Mouse (Mus musculus): Measurements from ENCODE around the gene Jam3. TPM values are rescaled to one million over a fixed set of nuclear protein-coding genes. Genes with fewer than 3 reads are reported as not detected.
"Not testable (repeated sequence)": the region's sequence is repeated elsewhere in the genome, so short reads cannot be mapped to it uniquely, and the experiment has no call there.

The Jam3 gene
- polyA plus RNA-seq, 1 experiment from 2014 or later: 133 TPM

DNA sequence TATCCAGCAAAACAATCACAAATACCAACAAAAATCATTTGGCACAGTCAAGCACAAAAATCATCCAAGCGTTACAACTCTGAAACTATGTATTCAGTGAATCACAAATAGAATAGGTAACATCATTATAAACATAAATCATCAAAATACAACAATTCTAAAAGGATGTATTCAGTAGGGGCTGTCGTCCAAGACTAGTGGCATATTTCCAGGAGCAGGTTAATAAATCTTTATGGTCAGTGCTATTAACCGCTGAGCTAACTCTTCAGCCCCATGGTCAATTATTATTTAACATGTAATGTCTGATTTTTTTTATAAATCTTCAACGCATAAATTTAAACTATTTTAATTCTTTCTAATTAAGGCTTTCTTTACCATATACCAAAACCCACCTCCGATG, 8.4 kb upstream of the Jam3 start:
- DNase-seq (ENCODE audit: low spot score); H3K4me3 ChIP-seq: not testable (repeated sequence)

DNA sequence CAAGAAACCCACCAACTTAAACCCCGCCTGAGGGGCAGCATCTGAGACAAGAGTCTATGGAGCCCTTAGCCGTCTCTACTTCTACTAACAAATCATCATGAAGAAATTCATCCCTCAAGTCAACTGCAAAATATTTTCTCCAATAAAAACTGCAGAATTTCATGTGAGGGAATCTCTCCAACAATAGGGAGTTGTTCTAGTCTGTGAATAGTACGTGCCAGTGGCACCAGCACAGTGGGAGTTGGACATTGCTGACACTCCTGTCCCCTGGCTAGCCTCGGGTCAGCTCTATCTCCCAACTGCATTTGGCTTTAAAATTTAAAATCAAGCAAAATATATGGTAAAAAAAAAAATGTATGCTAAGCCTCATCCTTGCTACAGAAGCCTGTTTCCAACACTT, 1.4 kb downstream of the Jam3 start:
- WGBS: 57% methylated on average over 4 of the region's 4 CpGs
- H3K36me3 ChIP-seq: peaks cover 18% of the 10 kb centered on the region
- no peaks in the 10 kb centered on the region for H3K27me3 ChIP-seq (ENCODE audit: insufficient read depth, poor library complexity, severe bottlenecking)
- H3K9me3 ChIP-seq: no peaks in the 10 kb centered on the region
- no peak for DNase-seq (ENCODE audit: low spot score)
- H3K27ac ChIP-seq: peak overlapping the region; percentile 97
- peaks cover 52% of the 10 kb centered on the region for H3K4me1 ChIP-seq (replicated peaks)
- peak overlapping the region; percentile 84 for H3K4me3 ChIP-seq

More for the DNA sequence above, 8.4 kb upstream of the Jam3 start:
- not testable (repeated sequence) for H3K36me3 ChIP-seq; H3K4me1 ChIP-seq (replicated peaks); H3K27me3 ChIP-seq (ENCODE audit: insufficient read depth, poor library complexity, severe bottlenecking); H3K27ac ChIP-seq; H3K9me3 ChIP-seq
- 82% methylated on average over 5 of the region's 5 CpGs for WGBS

DNA sequence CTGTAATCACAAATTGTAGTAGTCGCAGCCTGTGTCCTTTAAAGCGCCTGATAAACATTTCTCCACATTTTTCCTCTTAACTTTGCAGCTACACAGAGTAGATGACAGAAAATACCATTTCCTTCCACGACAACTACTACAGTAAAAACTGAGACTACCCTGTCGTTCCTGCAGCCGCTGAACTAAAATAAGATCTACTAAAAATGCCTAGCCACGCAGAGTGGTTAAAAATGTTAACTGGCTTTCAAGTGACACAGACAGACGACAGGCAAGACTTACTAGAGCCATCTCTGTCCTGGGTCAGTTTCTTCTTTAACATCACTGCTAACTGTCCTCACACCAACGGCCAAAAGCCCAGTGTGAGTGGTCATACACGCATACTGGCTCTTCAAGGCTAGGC, 5.4 kb downstream of the Jam3 start:
- Histone ChIP-seq H3K4me3 (no peak overlapping the region), H3K27me3 (ENCODE audit: insufficient read depth, poor library complexity, severe bottlenecking) (no peaks in the 10 kb centered on the region), H3K4me1 (replicated peaks) (peaks cover 64% of the 10 kb centered on the region), H3K9me3 (no peaks in the 10 kb centered on the region), H3K36me3 (peaks cover 52% of the 10 kb centered on the region), H3K27ac (peak overlapping the region; percentile 19)
- WGBS: 56% methylated on average over 9 of the region's 9 CpGs
- DNase-seq (ENCODE audit: low spot score): no peak

DNA sequence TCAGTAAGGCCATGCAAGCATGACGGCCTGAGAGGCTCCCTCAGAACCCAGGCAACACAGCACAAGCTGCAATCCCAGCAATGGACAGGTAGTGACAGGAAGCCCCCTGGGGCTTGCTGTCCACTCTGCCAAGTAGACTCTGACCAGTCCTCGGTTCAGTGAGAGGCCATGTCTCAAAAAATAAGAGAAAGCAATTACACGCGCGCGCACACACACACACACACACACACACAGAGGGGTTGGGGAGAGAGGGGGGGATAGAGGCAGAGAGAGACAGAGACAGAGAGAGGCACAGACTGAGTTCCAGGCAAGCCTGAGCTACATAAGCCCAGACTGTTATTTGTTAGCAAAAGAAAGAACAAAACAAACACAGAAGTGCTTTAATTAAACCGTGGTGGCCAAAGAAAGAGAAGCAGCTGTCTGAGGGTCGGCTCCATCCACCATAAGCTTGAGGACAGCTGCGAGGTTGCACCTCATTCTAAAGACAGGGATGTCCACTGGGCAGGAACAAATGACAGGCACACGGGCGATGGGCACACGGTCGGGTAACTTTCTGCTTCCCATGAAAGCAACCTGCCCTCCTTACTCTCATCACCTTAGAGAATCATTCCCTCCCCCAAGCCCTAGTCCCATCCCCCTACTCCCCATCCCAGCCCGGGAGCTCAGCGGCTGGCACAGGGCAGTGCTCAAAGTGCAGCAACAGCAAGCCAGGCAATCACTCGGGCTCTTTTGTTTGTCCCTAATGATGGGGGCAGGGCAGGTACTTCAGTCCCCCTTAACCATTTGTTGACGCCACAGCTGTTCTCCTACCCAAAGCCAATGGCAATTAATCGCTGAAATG, 6.4 kb downstream of the Jam3 start:
- peak overlapping the region; percentile 34 for H3K4me3 ChIP-seq
- peaks cover 57% of the 10 kb centered on the region for H3K4me1 ChIP-seq (replicated peaks)
- 27% methylated on average over 18 of the region's 18 CpGs for WGBS
- peaks cover 59% of the 10 kb centered on the region for H3K36me3 ChIP-seq
- no peaks in the 10 kb centered on the region for H3K9me3 ChIP-seq
- H3K27ac ChIP-seq: peak overlapping the region; percentile 79
- DNase-seq (ENCODE audit: low spot score): peak; percentile 47
- no peaks in the 10 kb centered on the region for H3K27me3 ChIP-seq (ENCODE audit: insufficient read depth, poor library complexity, severe bottlenecking)

- WGBS: 87% methylated on average over 8 of the region's 8 CpGs
- H3K27me3 ChIP-seq (ENCODE audit: insufficient read depth, poor library complexity, severe bottlenecking): no peaks in the 10 kb centered on the region
- H3K36me3 ChIP-seq: peaks cover 63% of the 10 kb centered on the region
- no peaks in the 10 kb centered on the region for H3K9me3 ChIP-seq
- no peak for DNase-seq (ENCODE audit: low spot score)
- H3K27ac ChIP-seq: no peak overlapping the region
- H3K4me1 ChIP-seq (replicated peaks): peaks cover 48% of the 10 kb centered on the region
- H3K4me3 ChIP-seq: no peak overlapping the region
Observed at GRCm38 (mm10) chr9:27147946-27148345, 7.3 kb downstream of the Jam3 start.

DNA sequence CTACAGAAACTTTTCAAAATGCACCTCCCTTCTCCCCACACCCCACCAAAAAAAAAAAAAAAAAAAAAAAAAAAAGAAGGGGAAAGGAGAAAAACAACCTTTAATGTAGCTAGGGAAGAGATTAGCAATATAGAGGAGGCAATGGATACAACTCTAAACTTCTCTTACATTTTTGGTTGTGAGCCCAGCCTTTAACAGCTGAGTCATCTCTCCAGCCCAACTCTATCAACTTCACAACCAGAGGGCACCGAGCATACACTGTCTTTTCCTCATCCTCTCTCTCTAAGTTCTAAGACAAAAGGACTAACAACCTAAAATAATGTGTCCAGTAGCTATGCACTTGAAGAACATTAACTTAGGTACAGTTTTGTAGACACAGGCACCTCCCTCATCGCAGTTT, 8.4 kb downstream of the Jam3 start:
- Histone ChIP-seq H3K9me3 (no peaks in the 10 kb centered on the region), H3K4me1 (replicated peaks) (peaks cover 41% of the 10 kb centered on the region), H3K27ac (no peak overlapping the region), H3K4me3 (no peak overlapping the region), H3K36me3 (peaks cover 69% of the 10 kb centered on the region), H3K27me3 (ENCODE audit: insufficient read depth, poor library complexity, severe bottlenecking) (no peaks in the 10 kb centered on the region)
- no peak for DNase-seq (ENCODE audit: low spot score)
- WGBS: 96% methylated on average over 2 of the region's 2 CpGs

GRCm38 (mm10) chr9:27144996-27145395, 10.2 kb downstream of the Jam3 start:
- H3K4me3 ChIP-seq: no peak overlapping the region
- DNase-seq (ENCODE audit: low spot score): no peak
- no peaks in the 10 kb centered on the region for H3K9me3 ChIP-seq
- H3K4me1 ChIP-seq (replicated peaks): peaks cover 23% of the 10 kb centered on the region
- 84% methylated on average over 5 of the region's 5 CpGs for WGBS
- H3K36me3 ChIP-seq: peaks cover 80% of the 10 kb centered on the region
- H3K27me3 ChIP-seq (ENCODE audit: insufficient read depth, poor library complexity, severe bottlenecking): no peaks in the 10 kb centered on the region
- H3K27ac ChIP-seq: no peak overlapping the region

- no peak for DNase-seq (ENCODE audit: low spot score)
- Histone ChIP-seq H3K36me3 (peaks cover 84% of the 10 kb centered on the region), H3K27ac (no peak overlapping the region), H3K27me3 (ENCODE audit: insufficient read depth, poor library complexity, severe bottlenecking) (no peaks in the 10 kb centered on the region), H3K9me3 (no peaks in the 10 kb centered on the region), H3K4me3 (no peak overlapping the region), H3K4me1 (replicated peaks) (peaks cover 17% of the 10 kb centered on the region)
- WGBS: 83% methylated on average over 4 of the region's 4 CpGs
Observed at GRCm38 (mm10) chr9:27144271-27144840, 10.9 kb downstream of the Jam3 start.

DNA sequence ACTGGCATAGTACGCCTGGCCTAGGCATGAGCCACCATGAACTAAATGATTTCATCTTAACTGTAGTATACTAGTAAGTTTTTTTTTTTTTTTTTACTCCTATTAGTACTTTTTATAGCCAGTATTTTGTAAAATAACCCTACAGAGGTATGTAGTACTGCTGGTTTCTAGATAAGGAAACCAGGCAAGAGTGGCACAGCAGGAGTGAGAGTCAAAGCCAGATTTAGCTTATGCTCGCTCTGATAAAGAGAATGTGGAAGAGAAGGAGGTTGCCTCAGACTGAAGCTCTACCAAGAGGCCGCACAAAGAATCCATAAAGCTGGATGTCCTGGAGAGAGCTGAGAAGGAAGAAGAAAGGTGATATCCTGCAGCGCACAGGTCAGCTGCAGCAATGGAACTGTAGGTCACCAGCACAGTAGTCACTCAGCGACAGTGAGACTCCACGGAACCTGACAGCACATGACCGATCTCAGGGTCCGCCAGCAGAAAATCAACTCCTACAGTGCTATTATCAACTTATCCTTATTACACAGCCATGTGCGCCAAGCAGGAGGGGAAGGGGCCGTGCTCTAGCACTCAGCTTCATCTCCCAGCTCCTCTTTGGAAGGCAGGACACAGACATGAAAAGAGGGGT, 14.7 kb downstream of the Jam3 start:
- Histone ChIP-seq H3K36me3 (peaks cover 73% of the 10 kb centered on the region), H3K27me3 (ENCODE audit: insufficient read depth, poor library complexity, severe bottlenecking) (no peaks in the 10 kb centered on the region), H3K9me3 (no peaks in the 10 kb centered on the region), H3K4me1 (replicated peaks) (no peaks in the 10 kb centered on the region), H3K4me3 (no peak overlapping the region), H3K27ac (no peak overlapping the region)
- DNase-seq (ENCODE audit: low spot score): no peak
- 95% methylated on average over 10 of the region's 10 CpGs for WGBS

GRCm38 (mm10) chr9:27136651-27137050, 18.6 kb downstream of the Jam3 start:
- H3K4me1 ChIP-seq (replicated peaks): peaks cover 9% of the 10 kb centered on the region
- no peaks in the 10 kb centered on the region for H3K9me3 ChIP-seq
- DNase-seq (ENCODE audit: low spot score): no peak
- no peak overlapping the region for H3K27ac ChIP-seq
- no peaks in the 10 kb centered on the region for H3K27me3 ChIP-seq (ENCODE audit: insufficient read depth, poor library complexity, severe bottlenecking)
- peaks cover 46% of the 10 kb centered on the region for H3K36me3 ChIP-seq
- no peak overlapping the region for H3K4me3 ChIP-seq
- 91% methylated on average over 8 of the region's 8 CpGs for WGBS

GRCm38 (mm10) chr9:27135372-27135771, 19.8 kb downstream of the Jam3 start:
- 91% methylated on average over 7 of the region's 7 CpGs for WGBS
- no peak for DNase-seq (ENCODE audit: low spot score)
- peaks cover 33% of the 10 kb centered on the region for H3K36me3 ChIP-seq
- no peak overlapping the region for H3K27ac ChIP-seq
- H3K4me1 ChIP-seq (replicated peaks): peaks cover 9% of the 10 kb centered on the region
- H3K4me3 ChIP-seq: no peak overlapping the region
- no peaks in the 10 kb centered on the region for H3K9me3 ChIP-seq
- no peaks in the 10 kb centered on the region for H3K27me3 ChIP-seq (ENCODE audit: insufficient read depth, poor library complexity, severe bottlenecking)

DNA sequence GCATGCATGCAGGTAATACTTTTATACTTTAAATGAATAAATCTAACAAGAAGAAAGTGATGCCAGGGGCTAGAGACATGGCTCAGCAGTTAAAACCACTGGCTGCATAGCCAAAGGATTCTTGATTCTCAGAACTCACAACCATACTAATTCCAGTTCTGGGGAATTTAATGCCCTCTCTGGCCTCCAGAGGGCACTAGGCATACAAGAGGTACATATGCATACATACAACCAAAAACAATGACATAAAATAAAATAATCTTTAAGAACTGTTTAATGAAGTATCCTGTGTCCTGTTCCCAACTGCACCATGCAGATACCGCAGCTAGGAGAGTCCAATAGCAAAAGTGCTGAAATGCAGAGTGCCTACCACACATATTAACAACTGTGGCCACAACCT, 20.8 kb downstream of the Jam3 start:
- Histone ChIP-seq H3K9me3 (no peaks in the 10 kb centered on the region), H3K27me3 (ENCODE audit: insufficient read depth, poor library complexity, severe bottlenecking) (no peaks in the 10 kb centered on the region), H3K36me3 (peaks cover 26% of the 10 kb centered on the region), H3K4me3 (no peak overlapping the region), H3K4me1 (replicated peaks) (peaks cover 9% of the 10 kb centered on the region), H3K27ac (no peak overlapping the region)
- WGBS: 86% methylated on average over 1 of the region's 1 CpGs
- peak; percentile 20 for DNase-seq (ENCODE audit: low spot score)

DNA sequence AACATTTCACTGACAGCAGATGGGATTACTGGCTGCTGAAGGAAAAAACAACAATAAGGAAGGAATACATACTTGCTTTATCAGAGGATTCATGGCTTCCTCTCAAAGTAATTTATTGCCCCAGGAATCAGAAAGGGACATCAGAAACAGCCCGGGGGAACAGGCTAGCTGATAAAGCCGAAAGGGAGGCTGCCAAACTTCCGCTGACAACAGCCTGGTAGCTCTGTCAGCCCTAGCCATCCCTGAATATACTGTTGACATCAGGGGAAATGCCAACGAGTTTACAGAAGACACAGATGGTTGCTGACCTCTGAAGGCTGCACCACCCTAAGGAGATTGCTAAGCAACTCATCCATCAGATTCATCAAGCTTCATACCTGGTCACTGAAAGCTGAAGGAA, 26.6 kb downstream of the Jam3 start:
- Histone ChIP-seq H3K36me3 (peaks cover 31% of the 10 kb centered on the region), H3K9me3 (peaks cover 8% of the 10 kb centered on the region; the same call in 1 of the 2 replicates), H3K4me3 (no peak overlapping the region), H3K27me3 (ENCODE audit: insufficient read depth, poor library complexity, severe bottlenecking) (no peaks in the 10 kb centered on the region), H3K27ac (no peak overlapping the region), H3K4me1 (replicated peaks) (peaks cover 20% of the 10 kb centered on the region)
- WGBS: 91% methylated on average over 4 of the region's 4 CpGs
- DNase-seq (ENCODE audit: low spot score): no peak

Data from hindbrain, embryonic 10.5 days (tissue).